Mouse (Mus musculus) limb, embryonic 14.5 days (tissue): ENCODE measurements around the gene Acvrl1. TPM values are rescaled to one million over a fixed set of nuclear protein-coding genes. Genes with fewer than 3 reads are reported as not detected.

Experiments
- ATAC-seq: fragments of 200-750 bp; cut with Nextera tagmentation; 2 replicates; pipeline ENCODE4 v1.8.0; 2017; ENCODE audit warnings: low read depth, moderate number of reproducible peaks, moderate TSS enrichment; ENCODE audit not compliant: low FRiP score
- DNase-seq: peaks from one replicate; pipeline ENCODE4 v3.0.0-alpha.2; 2015; ENCODE audit warnings: low spot score
- H3K27ac ChIP-seq: fragments of 300-500 bp; sonication (generic); replicated peaks from 2 replicates; pipeline ENCODE4 v1.5.1; 2014; ENCODE audit warnings: low read depth, mild to moderate bottlenecking, low read length, moderate library complexity, mixed read lengths
- H3K27me3 ChIP-seq: fragments of 300-500 bp; sonication (generic); 2 replicates; pipeline ENCODE4 v1.6.1; 2014; ENCODE audit warnings: low read length, mixed read lengths; ENCODE audit not compliant: control insufficient read depth, insufficient read depth
- H3K36me3 ChIP-seq: fragments of 300-500 bp; sonication (generic); 2 replicates; pipeline ENCODE4 v1.6.1; 2014; ENCODE audit warnings: mild to moderate bottlenecking, low read length, moderate library complexity, mixed read lengths; ENCODE audit not compliant: control insufficient read depth, insufficient read depth
- H3K4me1 ChIP-seq: fragments of 300-500 bp; sonication (generic); 2 replicates; pipeline ENCODE4 v1.6.1; 2014; ENCODE audit warnings: antibody characterized with exemption, low read length, mixed read lengths; ENCODE audit not compliant: control insufficient read depth, insufficient read depth
- H3K4me2 ChIP-seq: fragments of 300-500 bp; sonication (generic); replicated peaks from 2 replicates; pipeline ENCODE4 v1.6.1; 2014; ENCODE audit warnings: low read depth, mild to moderate bottlenecking, low read length, moderate library complexity; ENCODE audit not compliant: severe bottlenecking
- H3K4me3 ChIP-seq: fragments of 300-500 bp; sonication (generic); replicated peaks from 2 replicates; pipeline ENCODE4 v1.5.1; 2014; ENCODE audit warnings: low read length
- H3K9ac ChIP-seq: fragments of 300-500 bp; sonication (generic); 2 replicates; pipeline ENCODE4 v1.6.1; 2014; ENCODE audit warnings: mild to moderate bottlenecking, low read depth, low read length, moderate library complexity; ENCODE audit not compliant: severe bottlenecking
- H3K9me3 ChIP-seq: fragments of 300-500 bp; sonication (generic); 2 replicates; pipeline ENCODE4 v1.6.1; 2016; ENCODE audit warnings: low read length; ENCODE audit not compliant: control insufficient read depth
- POLR2A ChIP-seq: fragments of 200-500 bp; IDR thresholded peaks from 2 replicates; pipeline ENCODE4 v1.8.0; 2012; ENCODE audit warnings: inconsistent platforms, mild to moderate bottlenecking, moderate library complexity, borderline replicate concordance; ENCODE audit not compliant: insufficient read depth, insufficient read length; ENCODE audit errors: extremely low read depth
- WGBS: fragments of 180-500 bp; shearing (Covaris S2); extraction: QIAGEN DNeasy Blood & Tissue Kit; methylation state at CpG from one replicate; pipeline ENCODE4 v1.1.7; 2014; 5-methylcytosine and 5-hydroxymethylcytosine counted together
- polyA plus RNA-seq, 2 experiments: library from polyadenylated mRNA; depleted of rRNA in 1 of 2; stranded (reverse) in 1 of 2; unstranded in 1 of 2; fragments of >200 nt; fragmentation: Nextera tagmentation in 1 of 2; extraction: Ambion mirVana in 1 of 2; gene quantifications; 2 replicates each; pipeline versions ENCODE4 v1.2.1 to v1.2.3; 2012 to 2014

Gene Acvrl1
- polyA plus RNA-seq, 2 experiments: 8.2 to 16.1 TPM

GRCm38 (mm10) chr15:101084499-101084898 is 43.8 kb upstream of the Acvrl1 start:
- TF ChIP-seq POLR2A: no peak
- H3K27ac ChIP-seq: no peak overlapping the region
- H3K9ac ChIP-seq: no peak overlapping the region
- ATAC-seq (no peak), DNase-seq (no peak)
- no peak overlapping the region for H3K4me3 ChIP-seq
- peaks cover 17% of the 10 kb centered on the region for H3K4me1 ChIP-seq
- H3K36me3 ChIP-seq: no peaks in the 10 kb centered on the region
- no peaks in the 10 kb centered on the region for H3K9me3 ChIP-seq
- no peak overlapping the region for H3K4me2 ChIP-seq
- H3K27me3 ChIP-seq: no peaks in the 10 kb centered on the region
- WGBS: 73% methylated on average over 10 of the region's 10 CpGs

- Histone ChIP-seq H3K9ac (no peak overlapping the region), H3K27ac (0 out of 2 replicates have a peak overlapping the region, but pooled peaks have one; percentile 41), H3K4me2 (no peak overlapping the region), H3K4me1 (peaks cover 10% of the 10 kb centered on the region), H3K4me3 (no peak overlapping the region), H3K36me3 (no peaks in the 10 kb centered on the region), H3K9me3 (no peaks in the 10 kb centered on the region), H3K27me3 (no peaks in the 10 kb centered on the region)
- 54% methylated on average over 9 of the region's 9 CpGs for WGBS
- TF ChIP-seq POLR2A: no peak
- no peak for DNase-seq
- ATAC-seq: no peak
These were observed 41.9 kb upstream of the Acvrl1 start for GRCm38 (mm10) chr15:101086451-101086850.

- Histone ChIP-seq H3K36me3 (no peaks in the 10 kb centered on the region), H3K4me2 (no peak overlapping the region), H3K27ac (0 out of 2 replicates have a peak overlapping the region, but pooled peaks have one; percentile 41), H3K27me3 (no peaks in the 10 kb centered on the region), H3K4me1 (0 out of 2 replicates have a peak, but pooled peaks cover 5% of the 10 kb centered on the region), H3K9me3 (no peaks in the 10 kb centered on the region), H3K4me3 (no peak overlapping the region), H3K9ac (no peak overlapping the region)
- ATAC-seq: no peak
- no peak for TF ChIP-seq POLR2A
- no peak for DNase-seq
- WGBS: 57% methylated on average over 3 of the region's 3 CpGs
These were observed 41.4 kb upstream of the Acvrl1 start for GRCm38 (mm10) chr15:101086956-101087355.

- H3K9ac ChIP-seq: no peak overlapping the region
- DNase-seq (no peak), ATAC-seq (no peak)
- H3K27me3 ChIP-seq: no peaks in the 10 kb centered on the region
- H3K4me1 ChIP-seq: peaks cover 11% of the 10 kb centered on the region
- TF ChIP-seq POLR2A: no peak
- no peaks in the 10 kb centered on the region for H3K9me3 ChIP-seq
- no peak overlapping the region for H3K4me3 ChIP-seq
- no peaks in the 10 kb centered on the region for H3K36me3 ChIP-seq
- 62% methylated on average over 4 of the region's 4 CpGs for WGBS
- H3K27ac ChIP-seq: no peak overlapping the region
- no peak overlapping the region for H3K4me2 ChIP-seq
These were observed 40.0 kb upstream of the Acvrl1 start for GRCm38 (mm10) chr15:101088291-101088690.

- H3K36me3 ChIP-seq: no peaks in the 10 kb centered on the region
- no peaks in the 10 kb centered on the region for H3K27me3 ChIP-seq
- DNase-seq (no peak), ATAC-seq (no peak)
- WGBS: 92% methylated on average over 8 of the region's 8 CpGs
- H3K27ac ChIP-seq: no peak overlapping the region
- H3K9me3 ChIP-seq: no peaks in the 10 kb centered on the region
- no peak overlapping the region for H3K4me3 ChIP-seq
- H3K4me2 ChIP-seq: no peak overlapping the region
- no peak for TF ChIP-seq POLR2A
- peaks cover 13% of the 10 kb centered on the region for H3K4me1 ChIP-seq
- no peak overlapping the region for H3K9ac ChIP-seq
These were observed 36.8 kb upstream of the Acvrl1 start for GRCm38 (mm10) chr15:101091551-101091950.
